Mouse (Mus musculus) CH12.LX (cell line): ENCODE measurements at regions not wholly inside any gene's neighbourhood (a gene's known extent, or its start where the extent isn't known, plus 50 kb on each side); places are given as distances from the start of the nearest gene placed in this dataset.

ENCODE experiments used
- CHD2 ChIP-seq: IDR thresholded peaks from 2 replicates; pipeline ENCODE4 v1.6.1; 2011; ENCODE audit warnings: low read length, improper control_type of control experiment
- CTCF ChIP-seq, 2 experiments: IDR thresholded peaks in 1 of 2; conservative IDR thresholded peaks in 1 of 2; 2 replicates each; pipeline ENCODE4 v1.5.1; 2011 to 2012; ENCODE audit warnings: low read depth in 2 of 2, low read length in 2 of 2, improper control_type of control experiment in 1 of 2, inconsistent platforms in 1 of 2, mild to moderate bottlenecking in 1 of 2, moderate library complexity in 1 of 2
- EP300 ChIP-seq: IDR thresholded peaks from 2 replicates; pipeline ENCODE4 v1.6.1; 2011; ENCODE audit warnings: low read length, improper control_type of control experiment
- MAX ChIP-seq: IDR thresholded peaks from 2 replicates; pipeline ENCODE4 v1.6.1; 2011; ENCODE audit warnings: low read length, improper control_type of control experiment
- MYC ChIP-seq: IDR thresholded peaks from 2 replicates; pipeline ENCODE4 v1.6.1; 2011; ENCODE audit warnings: low read depth, mild to moderate bottlenecking, improper control_type of control experiment, low read length
- NELFE ChIP-seq: IDR thresholded peaks from 2 replicates; pipeline ENCODE4 v1.6.1; 2011; ENCODE audit warnings: low read depth, low read length, improper control_type of control experiment
- POLR2A ChIP-seq: IDR thresholded peaks from 2 replicates; pipeline ENCODE4 v1.6.1; 2011; ENCODE audit warnings: low read depth, mild to moderate bottlenecking, improper control_type of control experiment, low read length
- POLR2AphosphoS2 ChIP-seq: IDR thresholded peaks from 2 replicates; pipeline ENCODE4 v1.6.1; 2011; ENCODE audit warnings: low read depth, low read length, improper control_type of control experiment
- RAD21 ChIP-seq: IDR thresholded peaks from 2 replicates; pipeline ENCODE4 v1.6.1; 2011; ENCODE audit warnings: low read depth, mild to moderate bottlenecking, low read length, improper control_type of control experiment, moderate library complexity
- TBP ChIP-seq: conservative IDR thresholded peaks from 2 replicates; pipeline ENCODE4 v1.6.1; 2011; ENCODE audit warnings: low read depth, low read length, improper control_type of control experiment
- TCF12 ChIP-seq: IDR thresholded peaks from 2 replicates; pipeline ENCODE4 v1.6.1; 2014; ENCODE audit warnings: low read depth, mild to moderate bottlenecking, inconsistent platforms, low read length, improper control_type of control experiment
- USF1 ChIP-seq: IDR thresholded peaks from 2 replicates; pipeline ENCODE4 v1.6.1; 2014; ENCODE audit warnings: low read depth, mild to moderate bottlenecking, inconsistent platforms, low read length, improper control_type of control experiment
- ZKSCAN1 ChIP-seq: IDR thresholded peaks from 2 replicates; pipeline ENCODE4 v1.6.1; 2012; ENCODE audit warnings: low read depth, inconsistent platforms, low read length, improper control_type of control experiment, borderline replicate concordance
- ZMIZ1 ChIP-seq: IDR thresholded peaks from 2 replicates; pipeline ENCODE4 v1.6.1; 2012; ENCODE audit warnings: low read depth, mild to moderate bottlenecking, inconsistent platforms, low read length, improper control_type of control experiment

GRCm38 (mm10) chr17:7666207-7666606 is 160.9 kb downstream of the Fndc1 start:
- TF ChIP-seq TCF12: no peak
- no peak for TF ChIP-seq ZKSCAN1
- no peak for TF ChIP-seq CTCF (conservative IDR thresholded peaks at IDR 0.05 in 1 of 2, IDR thresholded peaks at IDR 0.05 in 1 of 2; ENCODE audit: low read depth in 2 of 2, low read length in 2 of 2)
- TF ChIP-seq MAX: no peak
- TF ChIP-seq MYC: no peak
- no peak for TF ChIP-seq RAD21
- no peak for TF ChIP-seq TBP
- TF ChIP-seq POLR2A: no peak
- TF ChIP-seq USF1: no peak
- TF ChIP-seq CHD2: no peak
- TF ChIP-seq ZMIZ1: no peak
- no peak for TF ChIP-seq EP300
- no peak for TF ChIP-seq POLR2AphosphoS2
- TF ChIP-seq NELFE: no peak
